Mouse (Mus musculus) ES-E14 (cell line): ENCODE measurements around the gene Nsmf. TPM values are rescaled to one million over a fixed set of nuclear protein-coding genes. Genes with fewer than 3 reads are reported as not detected.

ENCODE experiments used
- DNase-seq: peaks from one replicate; pipeline ENCODE4 v3.0.0-alpha.2; 2013; ENCODE audit warnings: low read depth, low spot score
- H3K27ac ChIP-seq: 2 replicates; pipeline ENCODE4 v1.5.1; 2012; ENCODE audit warnings: low read depth, mild to moderate bottlenecking, low read length, moderate library complexity, mixed read lengths; ENCODE audit not compliant: poor library complexity, insufficient read depth, severe bottlenecking
- H3K36me3 ChIP-seq: 2 replicates; pipeline ENCODE4 v1.6.1; 2012; ENCODE audit warnings: mild to moderate bottlenecking, low read length, moderate library complexity, mixed read lengths; ENCODE audit not compliant: control insufficient read depth, poor library complexity, insufficient read depth, severe bottlenecking
- H3K4me1 ChIP-seq, 2 experiments: fragments of 150-350 bp in 1 of 2; sonication (generic) in 1 of 2; 2 replicates each; pipeline ENCODE4 v1.6.1; 2012; ENCODE audit warnings: low read length in 2 of 2, mild to moderate bottlenecking in 1 of 2, mixed read lengths in 1 of 2; ENCODE audit not compliant: control insufficient read depth in 2 of 2, insufficient read depth in 2 of 2, poor library complexity in 1 of 2
- H3K4me3 ChIP-seq, 2 experiments: fragments of 150-350 bp in 1 of 2; sonication (generic) in 1 of 2; 2 replicates each; pipeline ENCODE4 v1.5.1; 2012; ENCODE audit warnings: low read length in 2 of 2, low read depth in 1 of 2, mild to moderate bottlenecking in 1 of 2, mixed read lengths in 1 of 2; ENCODE audit not compliant: insufficient read depth in 1 of 2, poor library complexity in 1 of 2, severe bottlenecking in 1 of 2
- H3K9ac ChIP-seq: 2 replicates; pipeline ENCODE4 v1.6.1; 2012; ENCODE audit warnings: low read depth, mild to moderate bottlenecking, low read length, mixed read lengths; ENCODE audit not compliant: poor library complexity, insufficient read depth, severe bottlenecking
- H3K9me3 ChIP-seq: fragments of 150-350 bp; sonication (generic); 2 replicates; pipeline ENCODE4 v1.6.1; 2012; ENCODE audit warnings: low read depth, mild to moderate bottlenecking, low read length; ENCODE audit not compliant: control insufficient read depth, insufficient read depth
- CHD2 ChIP-seq: IDR thresholded peaks from 2 replicates; pipeline ENCODE4 v1.6.1; 2014; ENCODE audit warnings: mild to moderate bottlenecking, low read depth, low read length, inconsistent platforms
- HCFC1 ChIP-seq: IDR thresholded peaks from 2 replicates; pipeline ENCODE4 v1.6.1; 2012; ENCODE audit warnings: low read length, inconsistent platforms, borderline replicate concordance; ENCODE audit not compliant: insufficient read depth
- MAFK ChIP-seq: IDR thresholded peaks from 2 replicates; pipeline ENCODE4 v1.6.1; 2014; ENCODE audit warnings: mild to moderate bottlenecking, low read depth, low read length, inconsistent platforms; ENCODE audit not compliant: insufficient read depth
- ZC3H11A ChIP-seq: IDR thresholded peaks from 2 replicates; pipeline ENCODE4 v1.6.1; 2012; ENCODE audit warnings: low read depth, mild to moderate bottlenecking, inconsistent platforms, low read length, borderline replicate concordance
- ZNF384 ChIP-seq: IDR thresholded peaks from 2 replicates; pipeline ENCODE4 v1.6.1; 2012; ENCODE audit warnings: low read depth, low read length, inconsistent platforms
- in situ Hi-C, 2 experiments: fragments of 600-800 bp; cut with MboI; formaldehyde crosslinking; loops; one replicate each; pipeline ENCODE4 v1.15.1; 2025; ENCODE audit warnings: low sequenced_read_pairs in 2 of 2, inconsistent platforms in 1 of 2; ENCODE audit not compliant: unreplicated experiment in 2 of 2
- total RNA-seq: library from RNA; depleted of rRNA; stranded (reverse); fragments of 300-350 nt; gene quantifications from 2 replicates; pipeline ENCODE4 v1.2.3, GENCODE M21; 2012

The Nsmf gene
- total RNA-seq, 1 experiment: 9.3 TPM

- no peak for DNase-seq
- TF ChIP-seq ZNF384 (no peak), ZC3H11A (no peak), CHD2 (no peak), MAFK (no peak), HCFC1 (no peak)
- Histone ChIP-seq H3K36me3 (no peaks in the 10 kb centered on the region), H3K4me3 (no peak overlapping the region), H3K9ac (no peak overlapping the region), H3K9me3 (no peaks in the 10 kb centered on the region), H3K4me1 (no peaks in the 10 kb centered on the region), H3K27ac (no peak overlapping the region)
- in situ Hi-C loops: no loop called here
These were observed 31.4 kb downstream of the Nsmf start for GRCm38 (mm10) chr2:25085571-25085970.

DNA sequence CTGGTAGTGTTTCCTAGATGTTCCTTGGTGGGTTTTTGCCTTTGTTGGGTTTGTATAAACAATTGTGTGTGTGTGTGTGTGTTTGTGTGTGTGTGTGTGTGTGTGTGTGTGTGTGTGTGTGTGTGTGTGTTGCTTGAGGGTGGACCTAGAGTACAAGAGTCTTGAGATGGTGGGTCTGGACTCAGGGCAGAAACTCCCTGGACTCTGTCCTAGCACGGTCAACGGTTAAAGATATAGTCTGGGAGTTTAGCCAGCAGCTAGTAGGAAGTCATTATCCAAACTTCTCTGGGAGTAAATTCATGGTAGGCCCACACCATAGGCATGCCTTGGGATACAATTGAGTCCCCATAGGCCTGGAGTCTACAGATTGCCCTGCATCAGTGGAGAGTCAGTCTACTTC lies 33.7 kb downstream of the Nsmf start:
- no peak overlapping the region for H3K27ac ChIP-seq
- H3K4me1 ChIP-seq: no peaks in the 10 kb centered on the region
- in situ Hi-C loops: no loop called here
- H3K9ac ChIP-seq: no peak overlapping the region
- no peak for TF ChIP-seq ZNF384
- H3K36me3 ChIP-seq: no peaks in the 10 kb centered on the region
- H3K4me3 ChIP-seq: no peak overlapping the region
- DNase-seq: no peak
- no peaks in the 10 kb centered on the region for H3K9me3 ChIP-seq

GRCm38 (mm10) chr2:25088636-25089035 lies 34.5 kb downstream of the Nsmf start:
- Histone ChIP-seq H3K4me1 (no peaks in the 10 kb centered on the region), H3K9me3 (no peaks in the 10 kb centered on the region), H3K4me3 (no peak overlapping the region), H3K36me3 (no peaks in the 10 kb centered on the region), H3K9ac (no peak overlapping the region), H3K27ac (no peak overlapping the region)
- no peak for TF ChIP-seq CHD2
- TF ChIP-seq ZNF384: no peak
- TF ChIP-seq MAFK: no peak
- TF ChIP-seq ZC3H11A: no peak
- TF ChIP-seq HCFC1: no peak
- in situ Hi-C loops: no loop called here
- no peak for DNase-seq

- in situ Hi-C loops: no loop called here
- TF ChIP-seq ZNF384 (no peak), ZC3H11A (no peak), CHD2 (no peak), HCFC1 (no peak), MAFK (no peak)
- H3K9ac ChIP-seq: no peak overlapping the region
- H3K4me3 ChIP-seq: 0 out of 4 replicates have a peak overlapping the region, but pooled peaks of 1 of the 2 experiments have one; percentile 13
- no peaks in the 10 kb centered on the region for H3K9me3 ChIP-seq
- peaks cover 0 to 5% of the 10 kb centered on the region in 2 experiments; a peak in 1 of 4 replicates for H3K4me1 ChIP-seq
- H3K36me3 ChIP-seq: no peaks in the 10 kb centered on the region
- no peak overlapping the region for H3K27ac ChIP-seq
- DNase-seq: no peak
These were observed 40.6 kb downstream of the Nsmf start for GRCm38 (mm10) chr2:25094785-25095108.

DNA sequence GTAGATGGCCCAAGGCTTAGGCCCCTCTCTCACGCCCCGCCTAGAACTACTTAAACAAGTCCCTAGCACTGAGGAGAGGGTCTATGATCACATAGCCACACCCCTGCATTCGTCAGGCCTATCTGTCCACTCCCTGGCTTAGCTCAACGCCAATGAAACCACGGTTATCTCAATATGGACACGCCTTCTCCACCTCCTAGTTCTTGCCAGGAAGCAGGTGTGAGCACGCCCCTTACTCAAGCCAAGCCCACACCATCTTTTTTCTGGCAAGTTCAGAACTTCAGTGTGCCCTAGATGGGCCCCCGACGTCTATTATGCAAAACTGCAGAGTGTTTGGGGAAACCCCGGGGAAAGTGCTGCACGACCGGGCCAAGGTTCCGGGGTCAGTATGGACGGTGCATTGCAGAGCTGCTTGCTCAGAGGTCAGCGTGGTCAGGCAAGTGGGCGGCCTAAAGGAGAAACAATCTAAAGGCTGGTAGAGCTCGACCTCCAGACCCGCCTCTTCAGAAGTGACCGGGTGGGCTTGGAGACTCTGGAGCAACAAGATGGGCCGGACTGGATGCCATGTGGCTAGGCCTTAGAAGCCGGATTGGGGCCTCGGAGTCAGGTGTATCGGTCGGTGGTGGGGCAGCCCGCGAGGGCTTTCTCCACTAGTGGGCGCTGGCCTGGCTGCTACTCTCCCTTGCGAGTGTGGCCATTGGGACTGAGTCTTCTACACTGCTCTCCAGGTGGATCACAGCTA lies 41.1 kb downstream of the Nsmf start, which contains the start of gene Noxa1:
TSS of gene Noxa1 (minus strand) at position 41 of the 742 bp plus-strand sequence.
- no peak within 1 kb of the TSS for H3K27ac ChIP-seq
- DNase-seq: no peak
- in situ Hi-C loops: no loop called here
- peaks cover 0 to 5% of the 10 kb centered on the region in 2 experiments; a peak in 1 of 4 replicates for H3K4me1 ChIP-seq
- H3K4me3 ChIP-seq: peak within 1 kb of the TSS in 1 of 2 experiments; percentile 23; a peak in 1 of 4 replicates
- TF ChIP-seq HCFC1: no peak
- no peak for TF ChIP-seq CHD2
- TF ChIP-seq ZC3H11A: no peak
- TF ChIP-seq ZNF384: no peak
- no peak for TF ChIP-seq MAFK
- H3K9me3 ChIP-seq: no peaks in the 10 kb centered on the region
- no peak within 1 kb of the TSS for H3K9ac ChIP-seq
- H3K36me3 ChIP-seq: no peaks in the 10 kb centered on the region
